ENCODE assay signal across 36 mouse cellular contexts in genomic region chr5:114040508-114040907, GRCm38 (mm10). TPM values are rescaled to one million over a fixed set of nuclear protein-coding genes. Genes with fewer than 3 reads are reported as not detected.
A peak's percentile ranks its signal among the peaks of the same experiment; 100 is the strongest.
DNase-seq lines count a peak whose midpoint lies in the region; ATAC-seq and TF ChIP-seq lines count a peak whose summit lies in the region.
"Had no signal": no experiment of that assay in that cellular context is flagged by ENCODE, and none has a peak within 500 bp of the region (broad histone marks: within the 10 kb centered on the region; RNA-seq: fewer than 3 reads in every experiment).

No protein-coding gene starts in this region.

- no peak overlapping the region for H3K9ac ChIP-seq in forebrain, postnatal 0 days
- H3K9ac ChIP-seq in heart, embryonic 12.5 days: no peak overlapping the region
- no peak overlapping the region for H3K9ac ChIP-seq in heart, embryonic 11.5 days (ENCODE audit: low read depth, low read length)
- H3K9ac ChIP-seq in intestine, postnatal 0 days (ENCODE audit: low read depth, low read length): no peak overlapping the region
- no peak overlapping the region for H3K9ac ChIP-seq in hindbrain, embryonic 11.5 days (ENCODE audit: low read depth, low read length)
- H3K9ac ChIP-seq: embryonic facial prominence, embryonic 13.5 days; hindbrain, embryonic 15.5 days; limb, embryonic 12.5 days; liver, embryonic 15.5 days; lung, embryonic 14.5 days had no signal

- no peaks in the 10 kb centered on the region for H3K36me3 ChIP-seq in forebrain, embryonic 10.5 days (replicated peaks)
- peaks cover 63% of the 10 kb centered on the region for H3K36me3 ChIP-seq in forebrain, postnatal 0 days (ENCODE audit: insufficient read depth)
- H3K36me3 ChIP-seq in heart, embryonic 12.5 days: no peaks in the 10 kb centered on the region
- H3K36me3 ChIP-seq in heart, embryonic 11.5 days (ENCODE audit: control insufficient read depth, insufficient read depth, low read length): no peaks in the 10 kb centered on the region
- H3K36me3 ChIP-seq in intestine, postnatal 0 days (ENCODE audit: control insufficient read depth, insufficient read depth): no peaks in the 10 kb centered on the region
- no peaks in the 10 kb centered on the region for H3K36me3 ChIP-seq in hindbrain, embryonic 11.5 days (ENCODE audit: control insufficient read depth, insufficient read depth, low read length)
- H3K36me3 ChIP-seq: embryonic facial prominence, embryonic 13.5 days; G1E; limb, embryonic 12.5 days; liver, embryonic 15.5 days had no signal

- TF ChIP-seq CTCF in forebrain, postnatal 0 days (IDR thresholded peaks at IDR 0.05; ENCODE audit: low read depth): no peak
- no peak for TF ChIP-seq CTCF in intestine, postnatal 0 days (IDR thresholded peaks at IDR 0.05; ENCODE audit: low read depth)

- no peak for ATAC-seq in forebrain, postnatal 0 days
- ATAC-seq in heart, embryonic 12.5 days (ENCODE audit: insufficient number of reproducible peaks, low FRiP score): no peak
- ATAC-seq in heart, embryonic 11.5 days (replicated peaks; ENCODE audit: insufficient number of reproducible peaks, low FRiP score, low TSS enrichment): no peak
- ATAC-seq in intestine, postnatal 0 days: peak; percentile 25; the same call in 1 of the 2 replicates
- ATAC-seq in hindbrain, embryonic 11.5 days (ENCODE audit: low FRiP score): no peak
- ATAC-seq: inflammation-experienced regulatory T-cells, adult 6 months; midbrain, embryonic 16.5 days; Patski had no signal

- H3K9me3 ChIP-seq in forebrain, embryonic 10.5 days: no peaks in the 10 kb centered on the region
- H3K9me3 ChIP-seq in forebrain, postnatal 0 days (ENCODE audit: low read length): no peaks in the 10 kb centered on the region
- no peaks in the 10 kb centered on the region for H3K9me3 ChIP-seq in heart, embryonic 12.5 days (replicated peaks)
- no peaks in the 10 kb centered on the region for H3K9me3 ChIP-seq in heart, embryonic 11.5 days (replicated peaks; ENCODE audit: control insufficient read depth, low read length)
- H3K9me3 ChIP-seq in intestine, postnatal 0 days (ENCODE audit: control insufficient read depth): no peaks in the 10 kb centered on the region
- H3K9me3 ChIP-seq in hindbrain, embryonic 11.5 days (ENCODE audit: control insufficient read depth, low read length): no peaks in the 10 kb centered on the region
- H3K9me3 ChIP-seq: embryonic facial prominence, embryonic 13.5 days; G1E; hindbrain, embryonic 15.5 days; limb, embryonic 12.5 days; liver, embryonic 15.5 days had no signal

- intact Hi-C loops in gastrocnemius, postnatal 14 days (cut with DNase I; ENCODE audit: low total_unique reads): loop anchor here (10.0 kb wide), 2 partner anchors 186 to 264 kb away; no protein-coding TSS in a partner anchor

- peaks cover 6% of the 10 kb centered on the region; the same call in 1 of the 2 replicates for H3K27me3 ChIP-seq in forebrain, embryonic 10.5 days (ENCODE audit: poor library complexity, severe bottlenecking)
- no peaks in the 10 kb centered on the region for H3K27me3 ChIP-seq in forebrain, postnatal 0 days (ENCODE audit: insufficient read depth, low read length)
- H3K27me3 ChIP-seq in heart, embryonic 12.5 days (replicated peaks): peaks cover 15% of the 10 kb centered on the region
- H3K27me3 ChIP-seq in heart, embryonic 11.5 days (ENCODE audit: control insufficient read depth, insufficient read depth, low read length): no peaks in the 10 kb centered on the region
- H3K27me3 ChIP-seq in intestine, postnatal 0 days (replicated peaks; ENCODE audit: control insufficient read depth, insufficient read depth, low read length): no peaks in the 10 kb centered on the region
- H3K27me3 ChIP-seq in hindbrain, embryonic 11.5 days (ENCODE audit: control insufficient read depth, insufficient read depth, low read length): peaks cover 2% of the 10 kb centered on the region; the same call in 1 of the 2 replicates
- H3K27me3 ChIP-seq: hindbrain, embryonic 15.5 days; Patski had no signal

- no peak overlapping the region for H3K4me2 ChIP-seq in forebrain, postnatal 0 days (ENCODE audit: low read depth)
- H3K4me2 ChIP-seq in heart, embryonic 12.5 days: peak overlapping the region; percentile 21; the same call in 1 of the 2 replicates
- no peak overlapping the region for H3K4me2 ChIP-seq in heart, embryonic 11.5 days
- peak overlapping the region; percentile 21; the same call in 1 of the 2 replicates for H3K4me2 ChIP-seq in intestine, postnatal 0 days (replicated peaks; ENCODE audit: low read depth)
- no peak overlapping the region for H3K4me2 ChIP-seq in hindbrain, embryonic 11.5 days (replicated peaks; ENCODE audit: low read depth, low read length)
- H3K4me2 ChIP-seq: embryonic facial prominence, embryonic 13.5 days; hindbrain, embryonic 15.5 days; limb, embryonic 12.5 days; liver, embryonic 15.5 days; lung, embryonic 14.5 days had no signal

- DNase-seq in forebrain, embryonic 10.5 days (ENCODE audit: extremely low spot score, low spot score): no peak
- DNase-seq in forebrain, postnatal 0 days: no peak
- peak; percentile 62 for DNase-seq in yolk sac, embryonic 10.5 days (ENCODE audit: low spot score)
- DNase-seq in gastrocnemius, postnatal 14 days: no peak
- no peak for DNase-seq in hindbrain, embryonic 11.5 days (ENCODE audit: low spot score)
- DNase-seq: adrenal gland, postnatal 10 days; cerebellum, adult 11-12 months; cerebellum, postnatal 10 days; gastrocnemius, postnatal 10 days; kidney, postnatal 14 days; layer of hippocampus, adult 9-11 months; lung, embryonic 14.5 days; lung, postnatal 14 days; spleen, adult 18-20 months had no signal

- 0 out of 2 replicates have a peak overlapping the region, but pooled peaks have one; percentile 48 for H3K27ac ChIP-seq in forebrain, embryonic 10.5 days
- H3K27ac ChIP-seq in forebrain, postnatal 0 days (ENCODE audit: low read depth, low read length): no peak overlapping the region
- H3K27ac ChIP-seq in heart, embryonic 12.5 days (ENCODE audit: poor library complexity, severe bottlenecking): no peak overlapping the region
- no peak overlapping the region; the same call in 1 of the 2 replicates for H3K27ac ChIP-seq in heart, embryonic 11.5 days (ENCODE audit: low read depth, low read length)
- no peak overlapping the region for H3K27ac ChIP-seq in intestine, postnatal 0 days (ENCODE audit: low read depth, low read length)
- H3K27ac ChIP-seq in hindbrain, embryonic 11.5 days (ENCODE audit: low read depth, low read length): no peak overlapping the region
- H3K27ac ChIP-seq: embryonic facial prominence, embryonic 13.5 days; hindbrain, embryonic 15.5 days; limb, embryonic 12.5 days; liver, embryonic 15.5 days had no signal

- WGBS in forebrain, embryonic 10.5 days: 18% methylated on average over 7 of the region's 8 CpGs
- WGBS in forebrain, postnatal 0 days: 9% methylated on average over 7 of the region's 8 CpGs
- WGBS in heart, embryonic 12.5 days: 22% methylated on average over 7 of the region's 8 CpGs
- WGBS in heart, embryonic 11.5 days (ENCODE audit: insufficient replicate concordance): 23% methylated on average over 7 of the region's 8 CpGs
- 16% methylated on average over 8 of the region's 8 CpGs for WGBS in intestine, postnatal 0 days
- WGBS in hindbrain, embryonic 11.5 days: 35% methylated on average over 7 of the region's 8 CpGs

- peaks cover 38% of the 10 kb centered on the region for H3K4me1 ChIP-seq in forebrain, embryonic 10.5 days
- no peaks in the 10 kb centered on the region for H3K4me1 ChIP-seq in forebrain, postnatal 0 days (ENCODE audit: insufficient read depth)
- peaks cover 24% of the 10 kb centered on the region for H3K4me1 ChIP-seq in heart, embryonic 12.5 days (replicated peaks)
- H3K4me1 ChIP-seq in heart, embryonic 11.5 days (ENCODE audit: control insufficient read depth, insufficient read depth, low read length): peaks cover 19% of the 10 kb centered on the region
- H3K4me1 ChIP-seq in intestine, postnatal 0 days (replicated peaks; ENCODE audit: control insufficient read depth, insufficient read depth, low read length): no peaks in the 10 kb centered on the region
- H3K4me1 ChIP-seq in hindbrain, embryonic 11.5 days (replicated peaks; ENCODE audit: control insufficient read depth, insufficient read depth, low read length): no peaks in the 10 kb centered on the region

- H3K4me3 ChIP-seq in forebrain, embryonic 10.5 days: no peak overlapping the region
- no peak overlapping the region for H3K4me3 ChIP-seq in forebrain, postnatal 0 days (ENCODE audit: low read depth, low read length)
- H3K4me3 ChIP-seq in heart, embryonic 12.5 days: no peak overlapping the region
- H3K4me3 ChIP-seq in heart, embryonic 11.5 days (ENCODE audit: low read depth, low read length): no peak overlapping the region
- no peak overlapping the region for H3K4me3 ChIP-seq in intestine, postnatal 0 days (ENCODE audit: low read depth, low read length)
- H3K4me3 ChIP-seq in hindbrain, embryonic 11.5 days (ENCODE audit: low read depth, low read length): no peak overlapping the region
- H3K4me3 ChIP-seq: embryonic facial prominence, embryonic 13.5 days; hindbrain, embryonic 15.5 days; limb, embryonic 12.5 days; liver, embryonic 15.5 days had no signal

RNA-seq across cellular contexts. Expression of gene Usp30, which starts 24.8 kb away (rescaled TPM):
- polyA plus RNA-seq in forebrain, embryonic 10.5 days (2016; fragmentation: Nextera tagmentation; extraction: Ambion mirVana): 12.4 and 12.7 TPM in 2 replicates
- total RNA-seq in forebrain, postnatal 0 days (2014; rRNA removed): 28.5 and 47.7 TPM in 2 replicates
- 14.4 and 18.0 TPM in 2 replicates for polyA plus RNA-seq in forebrain, postnatal 0 days (2015; fragmentation: Nextera tagmentation; extraction: Ambion mirVana)
- polyA plus RNA-seq in heart, embryonic 12.5 days (2016; fragmentation: Nextera tagmentation; extraction: Ambion mirVana): 9.0 and 10.5 TPM in 2 replicates
- polyA plus RNA-seq in heart, embryonic 11.5 days (2014; fragmentation: Nextera tagmentation; extraction: Ambion mirVana): 6.7 and 8.2 TPM in 2 replicates
- 5.5 and 5.8 TPM in 2 replicates for polyA plus RNA-seq in intestine, postnatal 0 days (2015; fragmentation: Nextera tagmentation; extraction: Ambion mirVana)
- total RNA-seq in gastrocnemius, postnatal 14 days (2021): 1 to 10 TPM; 7.2 to 7.8 TPM
- 11.0 and 11.1 TPM in 2 replicates for polyA plus RNA-seq in hindbrain, embryonic 11.5 days (2014; fragmentation: Nextera tagmentation; extraction: Ambion mirVana)

RNA-seq across cellular contexts. Expression of gene Dao, which starts 37.0 kb away (rescaled TPM):
- not detected in 2 replicates for polyA plus RNA-seq in forebrain, embryonic 10.5 days (2016; fragmentation: Nextera tagmentation; extraction: Ambion mirVana)
- total RNA-seq in forebrain, postnatal 0 days (2014; rRNA removed): not detected in 2 replicates
- not detected in 2 replicates for polyA plus RNA-seq in forebrain, postnatal 0 days (2015; fragmentation: Nextera tagmentation; extraction: Ambion mirVana)
- not detected in 2 replicates for polyA plus RNA-seq in heart, embryonic 12.5 days (2016; fragmentation: Nextera tagmentation; extraction: Ambion mirVana)
- polyA plus RNA-seq in heart, embryonic 11.5 days (2014; fragmentation: Nextera tagmentation; extraction: Ambion mirVana): not detected in 2 replicates
- 18.2 and 23.2 TPM in 2 replicates for polyA plus RNA-seq in intestine, postnatal 0 days (2015; fragmentation: Nextera tagmentation; extraction: Ambion mirVana)
- not detected for total RNA-seq in gastrocnemius, postnatal 14 days (2021)
- not detected in 2 replicates for polyA plus RNA-seq in hindbrain, embryonic 11.5 days (2014; fragmentation: Nextera tagmentation; extraction: Ambion mirVana)
- total RNA-seq: adrenal gland, postnatal 10 days; common myeloid progenitor, adult 5-6 weeks; G1E; gastrocnemius, postnatal 10 days; granulocyte monocyte progenitor cell, adult 5-6 weeks; hematopoietic stem cell, adult 5-6 weeks; left cerebral cortex, adult 18-20 months; left cerebral cortex, postnatal 25 days; liver, adult 2 months; neutrophil, adult 5-6 weeks had no signal
- polyA plus RNA-seq: C2C12; embryonic facial prominence, embryonic 13.5 days; G1E; heart, postnatal 0 days; inflammation-experienced regulatory T-cells, adult 6 months; limb, embryonic 12.5 days; liver, adult 2 months; liver, embryonic 15.5 days; lung, embryonic 14.5 days; midbrain, embryonic 16.5 days; neural tube, embryonic 11.5 days had no signal

RNA-seq across cellular contexts. Expression of gene Ssh1, which starts 46.8 kb away (rescaled TPM):
- polyA plus RNA-seq in forebrain, embryonic 10.5 days (2016; fragmentation: Nextera tagmentation; extraction: Ambion mirVana): 13.9 and 17.5 TPM in 2 replicates
- 7.9 and 11.5 TPM in 2 replicates for total RNA-seq in forebrain, postnatal 0 days (2014; rRNA removed)
- polyA plus RNA-seq in forebrain, postnatal 0 days (2015; fragmentation: Nextera tagmentation; extraction: Ambion mirVana): 8.2 and 10.4 TPM in 2 replicates
- polyA plus RNA-seq in heart, embryonic 12.5 days (2016; fragmentation: Nextera tagmentation; extraction: Ambion mirVana): 19.0 and 21.4 TPM in 2 replicates
- 18.2 and 35.8 TPM in 2 replicates for polyA plus RNA-seq in heart, embryonic 11.5 days (2014; fragmentation: Nextera tagmentation; extraction: Ambion mirVana)
- 5.1 TPM in 2 replicates for polyA plus RNA-seq in intestine, postnatal 0 days (2015; fragmentation: Nextera tagmentation; extraction: Ambion mirVana)
- 1 to 10 TPM; 5.6 to 8.9 TPM for total RNA-seq in gastrocnemius, postnatal 14 days (2021)
- polyA plus RNA-seq in hindbrain, embryonic 11.5 days (2014; fragmentation: Nextera tagmentation; extraction: Ambion mirVana): 27.9 and 30.3 TPM in 2 replicates

RNA-seq across cellular contexts. Expression of gene Svop, which starts 50.9 kb away (rescaled TPM):
- polyA plus RNA-seq in forebrain, embryonic 10.5 days (2016; fragmentation: Nextera tagmentation; extraction: Ambion mirVana): 3.2 and 5.4 TPM in 2 replicates
- 153 and 177 TPM in 2 replicates for total RNA-seq in forebrain, postnatal 0 days (2014; rRNA removed)
- 89.7 and 97.5 TPM in 2 replicates for polyA plus RNA-seq in forebrain, postnatal 0 days (2015; fragmentation: Nextera tagmentation; extraction: Ambion mirVana)
- 0.06 and 0.15 TPM in 2 replicates for polyA plus RNA-seq in heart, embryonic 12.5 days (2016; fragmentation: Nextera tagmentation; extraction: Ambion mirVana)
- 0.24 TPM in 1 of 2 replicates, not detected in the other for polyA plus RNA-seq in heart, embryonic 11.5 days (2014; fragmentation: Nextera tagmentation; extraction: Ambion mirVana)
- 1.4 and 1.5 TPM in 2 replicates for polyA plus RNA-seq in intestine, postnatal 0 days (2015; fragmentation: Nextera tagmentation; extraction: Ambion mirVana)
- not detected for total RNA-seq in gastrocnemius, postnatal 14 days (2021)
- 26.7 and 29.6 TPM in 2 replicates for polyA plus RNA-seq in hindbrain, embryonic 11.5 days (2014; fragmentation: Nextera tagmentation; extraction: Ambion mirVana)
- total RNA-seq: common myeloid progenitor, adult 5-6 weeks; granulocyte monocyte progenitor cell, adult 5-6 weeks; hematopoietic stem cell, adult 5-6 weeks; liver, adult 2 months; neutrophil, adult 5-6 weeks had no signal
- polyA plus RNA-seq: G1E; heart, postnatal 0 days; inflammation-experienced regulatory T-cells, adult 6 months; kidney, embryonic 14.5 days; liver, adult 2 months; liver, embryonic 15.5 days had no signal

Comparison
In these comparisons a context has a peak if more than half of its experiments do, and no peak if none do; other contexts are left out.
1. H3K4me2 ChIP-seq: peak in heart, embryonic 12.5 days (single experiment) and intestine, postnatal 0 days (single experiment); none in forebrain, postnatal 0 days (single experiment), heart, embryonic 11.5 days (single experiment) and hindbrain, embryonic 11.5 days (single experiment).
2. RNA of gene Dao, which starts 37.0 kb away (polyA plus RNA-seq): 18.2 to 23.2 TPM in intestine, postnatal 0 days; not detected in heart, embryonic 12.5 days, not detected in forebrain, embryonic 10.5 days, not detected in forebrain, postnatal 0 days, not detected in heart, embryonic 11.5 days and not detected in hindbrain, embryonic 11.5 days; every median in the first group is over 10 times any median in the second.